ENCODE assay signal across 8 mouse cellular contexts in genomic region chr11:103411301-103411700, GRCm38 (mm10). TPM values are rescaled to one million over a fixed set of nuclear protein-coding genes. Genes with fewer than 3 reads are reported as not detected.
A peak's percentile ranks its signal among the peaks of the same experiment; 100 is the strongest.
DNase-seq lines count a peak whose midpoint lies in the region; ATAC-seq lines count a peak whose summit lies in the region.

No protein-coding gene starts in this region.

- no peaks in the 10 kb centered on the region for H3K27me3 ChIP-seq in forebrain, embryonic 15.5 days
- H3K27me3 ChIP-seq in liver, embryonic 15.5 days, result no peaks in the 10 kb centered on the region

- no peaks in the 10 kb centered on the region for H3K36me3 ChIP-seq in forebrain, embryonic 15.5 days
- no peaks in the 10 kb centered on the region; the same call in 1 of the 2 replicates for H3K36me3 ChIP-seq in liver, embryonic 15.5 days (replicated peaks)

- H3K4me2 ChIP-seq in forebrain, embryonic 15.5 days (replicated peaks), result peak overlapping the region; percentile 58
- H3K4me2 ChIP-seq in liver, embryonic 15.5 days, result peak overlapping the region; percentile 83

- no peak overlapping the region for H3K9ac ChIP-seq in forebrain, embryonic 15.5 days (replicated peaks)
- H3K9ac ChIP-seq in liver, embryonic 15.5 days, result no peak overlapping the region

- H3K9me3 ChIP-seq in forebrain, embryonic 15.5 days, result no peaks in the 10 kb centered on the region
- H3K9me3 ChIP-seq in liver, embryonic 15.5 days (replicated peaks), result no peaks in the 10 kb centered on the region

- H3K4me1 ChIP-seq in forebrain, embryonic 15.5 days, result peaks cover 25% of the 10 kb centered on the region
- peaks cover 30% of the 10 kb centered on the region for H3K4me1 ChIP-seq in liver, embryonic 15.5 days (replicated peaks)

- ATAC-seq in forebrain, embryonic 15.5 days (replicated peaks), result no peak
- no peak for ATAC-seq in liver, embryonic 15.5 days (ENCODE audit: insufficient read depth)

- peak; percentile 26 for DNase-seq in adrenal gland, adult 2 months
- no peak for DNase-seq in adrenal gland, postnatal 14 days
- DNase-seq in 416B (ENCODE audit: low read depth), result peak; percentile 33
- DNase-seq in thymus, postnatal 10 days (ENCODE audit: low spot score in 2 of 2), result no peak
- no peak for DNase-seq in frontal cortex, postnatal 25 days (ENCODE audit: low spot score in 2 of 2)
- no peak for DNase-seq in spleen, adult 18-20 months

- peak overlapping the region; percentile 59 for H3K4me3 ChIP-seq in forebrain, embryonic 15.5 days
- H3K4me3 ChIP-seq in liver, embryonic 15.5 days (replicated peaks), result peak overlapping the region; percentile 91

- H3K27ac ChIP-seq in forebrain, embryonic 15.5 days (replicated peaks), result no peak overlapping the region
- no peak overlapping the region for H3K27ac ChIP-seq in liver, embryonic 15.5 days (replicated peaks)

- 88% methylated on average over 1 of the region's 1 CpGs for WGBS in forebrain, embryonic 15.5 days
- WGBS in liver, embryonic 15.5 days (ENCODE audit: insufficient replicate concordance), result 60% methylated on average over 1 of the region's 1 CpGs

RNA-seq across cellular contexts. Expression of gene Plekhm1, which starts 1.2 kb away (rescaled TPM):
- 10 to 100 TPM; 19.7 to 21.2 TPM for total RNA-seq in adrenal gland, adult 2 months (2021)
- 18.6 and 18.8 TPM in 2 replicates for polyA plus RNA-seq in adrenal gland, adult 2 months (2012; rRNA removed)
- total RNA-seq in adrenal gland, postnatal 14 days (2021), result 17.4 and 19.6 TPM in 2 replicates
- polyA plus RNA-seq in forebrain, embryonic 15.5 days (2015; fragmentation: Nextera tagmentation; extraction: Ambion mirVana), result 8.8 and 8.9 TPM in 2 replicates
- 3.4 and 4.4 TPM in 2 replicates for polyA plus RNA-seq in liver, embryonic 15.5 days (2015; fragmentation: Nextera tagmentation; extraction: Ambion mirVana)

RNA-seq across cellular contexts. Expression of gene Arhgap27, which starts 47.8 kb away (rescaled TPM):
- 10 to 100 TPM; 10.3 to 12.2 TPM for total RNA-seq in adrenal gland, adult 2 months (2021)
- polyA plus RNA-seq in adrenal gland, adult 2 months (2012; rRNA removed), result 34.7 and 42.5 TPM in 2 replicates
- 19.3 and 31.5 TPM in 2 replicates for total RNA-seq in adrenal gland, postnatal 14 days (2021)
- polyA plus RNA-seq in forebrain, embryonic 15.5 days (2015; fragmentation: Nextera tagmentation; extraction: Ambion mirVana), result 2.5 and 3.0 TPM in 2 replicates
- 2.7 and 3.0 TPM in 2 replicates for polyA plus RNA-seq in liver, embryonic 15.5 days (2015; fragmentation: Nextera tagmentation; extraction: Ambion mirVana)

Comparison
In these comparisons a context has a peak if more than half of its experiments do, and no peak if none do; other contexts are left out.
1. DNase-seq: peak in adrenal gland, adult 2 months (single experiment) and 416B (single experiment); none in adrenal gland, postnatal 14 days (single experiment), thymus, postnatal 10 days (0 of 2), frontal cortex, postnatal 25 days (0 of 2) and spleen, adult 18-20 months (0 of 2).